Mouse (Mus musculus): ENCODE measurements around the gene Gm11492.

The Gm11492 gene

DNA sequence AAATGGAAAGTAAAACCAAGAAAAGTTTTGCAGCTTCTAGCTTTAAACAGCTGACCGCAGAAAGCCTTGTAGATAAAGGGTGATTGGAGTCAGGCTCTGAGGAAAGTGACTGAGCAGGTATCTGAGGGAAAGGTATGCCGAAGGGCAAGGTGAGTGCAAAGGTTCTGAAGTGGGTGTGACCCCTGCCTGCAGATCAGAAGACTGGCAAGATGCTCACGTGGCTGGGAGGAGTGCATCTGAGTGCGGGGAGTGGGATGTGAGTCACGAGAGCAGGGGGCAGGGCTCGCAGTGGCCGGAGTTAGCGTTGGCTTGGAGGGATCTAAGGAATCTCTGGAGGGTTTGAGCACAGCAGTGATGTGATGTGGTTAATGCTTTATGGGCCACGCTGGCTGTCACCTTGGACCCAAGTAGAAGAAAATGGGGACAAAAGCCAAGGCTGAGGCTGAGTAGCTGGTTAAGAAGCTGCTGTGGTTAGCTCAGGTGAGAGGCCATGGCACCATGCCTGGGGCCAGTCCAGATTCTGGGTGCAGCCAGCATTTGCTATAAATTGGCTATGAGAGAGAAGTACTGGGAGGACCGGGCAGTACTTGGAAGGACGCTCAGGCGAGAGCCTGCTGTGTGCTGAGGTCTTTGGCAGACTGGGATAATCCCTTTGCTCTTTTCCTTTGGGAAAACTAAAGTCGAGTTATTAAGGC, 33.1 kb downstream of the Gm11492 start:
- DNase-seq (ENCODE audit: low spot score) = no peak

DNA sequence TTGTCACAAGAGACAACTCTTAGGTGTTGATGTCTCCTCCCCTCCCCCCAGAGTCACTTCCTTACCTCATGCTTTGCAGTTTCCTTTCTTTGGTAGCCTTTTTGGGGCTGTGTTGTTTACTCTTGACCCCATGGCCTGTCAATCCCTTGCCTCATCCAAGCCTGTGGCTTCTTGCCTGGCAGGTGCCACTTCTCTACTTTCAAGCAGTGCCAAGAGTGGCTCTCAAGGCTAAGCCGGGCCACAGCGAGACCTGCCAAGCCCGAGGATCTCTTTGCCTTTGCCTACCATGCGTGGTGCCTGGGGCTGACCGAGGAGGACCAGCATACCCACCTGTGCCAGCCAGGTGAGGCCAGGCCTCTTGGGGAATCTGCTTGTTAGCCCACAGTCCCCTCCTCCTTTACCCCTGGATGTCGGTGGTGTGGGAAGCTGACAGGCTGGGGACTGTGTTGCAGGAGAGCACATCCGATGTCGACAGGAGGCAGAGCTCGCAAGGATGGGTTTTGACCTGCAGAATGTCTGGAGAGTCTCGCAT, 33.9 kb downstream of the Gm11492 start:
- DNase-seq (ENCODE audit: low spot score) = no peak

DNA sequence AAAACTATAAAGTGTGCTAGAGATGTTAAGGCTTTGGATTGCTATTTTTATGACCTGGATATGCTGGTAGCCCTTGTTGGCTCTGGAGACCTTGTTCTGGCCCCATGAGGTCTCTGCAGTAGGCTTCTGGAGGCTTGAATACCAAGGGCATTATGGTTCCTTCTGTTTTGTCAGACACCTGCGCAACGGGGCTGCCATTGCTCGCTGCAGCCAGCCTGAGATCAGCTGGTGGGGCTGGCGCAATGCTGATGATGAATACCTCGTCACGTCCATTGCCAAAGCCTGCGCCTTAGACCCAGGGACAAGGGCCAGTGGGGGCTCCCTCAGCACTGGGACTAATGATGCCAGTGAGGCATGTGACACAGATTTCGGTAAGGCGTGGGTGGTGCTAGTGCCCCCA, 35.8 kb downstream of the Gm11492 start:
- no peak for DNase-seq (ENCODE audit: low spot score)

DNA sequence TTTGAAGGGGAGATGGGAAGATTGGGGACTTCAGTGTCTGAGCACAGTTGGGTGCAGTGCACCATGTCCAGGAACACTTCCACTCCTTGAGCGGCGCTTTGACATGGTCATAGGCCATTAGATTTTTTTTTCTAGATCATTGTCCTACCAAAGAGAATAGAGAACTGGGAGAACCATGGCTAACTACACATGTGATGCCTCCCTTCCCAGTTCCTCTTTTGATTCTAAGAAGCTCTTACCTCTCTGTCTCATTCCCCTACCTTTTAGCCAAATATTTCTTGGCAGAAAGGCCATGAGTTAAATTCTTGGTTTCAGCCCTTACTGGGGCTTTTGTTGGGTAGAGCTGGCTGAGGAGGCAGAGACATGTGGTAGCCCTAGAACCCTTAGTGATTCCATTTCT, 37.1 kb downstream of the Gm11492 start:
- no peak for DNase-seq (ENCODE audit: low spot score)

DNA sequence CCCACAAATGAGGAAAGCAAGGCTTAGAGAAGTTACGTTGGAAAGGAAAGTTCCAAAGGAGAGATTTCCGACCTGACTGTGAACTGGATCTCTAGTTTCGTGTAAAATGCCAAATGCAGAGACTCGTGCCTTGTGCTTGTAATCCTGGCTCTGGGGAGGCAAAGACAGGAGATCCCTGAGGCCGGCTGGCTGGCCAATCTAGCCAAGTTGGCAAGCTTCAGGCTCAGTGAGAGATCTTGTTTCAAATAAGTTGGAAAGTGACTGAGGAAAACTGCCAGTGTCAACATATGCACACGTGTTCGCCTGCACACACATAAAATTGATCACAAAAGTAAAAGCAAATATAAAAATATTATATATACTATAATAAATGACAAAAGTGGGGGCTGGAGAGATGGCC, 42.8 kb downstream of the Gm11492 start:
- DNase-seq (ENCODE audit: low spot score) = no peak

DNA sequence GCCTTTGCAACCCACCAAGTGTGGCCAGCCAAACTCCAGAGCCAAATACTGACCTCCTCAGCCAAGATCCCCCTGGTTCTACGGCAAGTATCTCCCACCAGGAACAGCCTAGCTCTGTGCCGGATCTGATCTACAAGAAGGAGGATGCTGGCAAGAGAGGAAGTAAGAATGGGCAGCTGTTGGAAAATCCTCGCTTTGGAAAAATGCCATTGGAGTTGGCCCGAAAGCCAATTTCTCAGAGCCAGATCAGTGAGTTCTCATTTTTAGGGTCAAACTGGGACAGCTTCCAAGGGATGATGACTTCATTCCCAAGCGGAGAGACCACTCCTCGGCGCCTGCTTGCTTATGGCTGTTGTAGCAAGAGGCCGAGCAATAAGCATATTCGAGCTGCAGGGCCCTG, 45.1 kb downstream of the Gm11492 start:
- no peak for DNase-seq (ENCODE audit: low spot score)

DNA sequence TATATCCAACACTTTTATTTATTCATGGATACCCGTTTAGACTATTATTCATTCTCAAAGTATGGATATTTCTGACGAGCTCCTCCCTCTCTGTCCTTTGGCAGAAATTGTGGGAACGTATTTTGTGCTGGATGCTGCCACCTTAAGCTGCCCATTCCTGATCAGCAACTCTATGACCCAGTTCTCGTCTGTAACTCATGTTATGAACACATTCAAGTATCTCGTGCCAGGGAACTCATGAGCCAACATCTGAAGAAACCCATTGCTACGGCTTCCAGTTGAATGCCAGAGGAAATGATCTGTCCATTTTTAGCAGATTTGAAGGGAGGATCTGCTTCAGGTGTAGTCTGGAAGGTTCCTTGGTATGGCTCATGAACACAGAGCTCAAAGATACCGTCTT, 47.5 kb downstream of the Gm11492 start:
- DNase-seq (ENCODE audit: low spot score) = no peak

DNA sequence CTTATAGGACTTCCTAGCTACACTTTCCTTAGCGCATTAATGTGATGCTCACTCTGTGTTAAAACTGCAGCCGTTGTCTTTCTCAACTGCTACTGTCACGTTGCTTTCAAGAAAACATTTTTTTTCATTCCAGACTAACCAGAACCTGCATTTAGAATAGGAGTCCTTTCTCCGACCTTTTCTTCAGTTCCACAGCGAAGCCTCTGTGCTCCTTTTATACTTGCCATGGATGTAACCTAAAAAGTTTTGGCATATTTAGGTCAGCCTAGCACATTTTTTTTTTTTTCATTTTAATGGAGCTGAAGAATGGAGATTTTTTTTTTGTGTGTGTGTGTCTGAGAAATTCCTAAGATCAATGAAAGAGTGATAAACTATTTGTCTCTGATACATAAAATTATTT, 49.1 kb downstream of the Gm11492 start:
- DNase-seq (ENCODE audit: low spot score) = no peak

DNA sequence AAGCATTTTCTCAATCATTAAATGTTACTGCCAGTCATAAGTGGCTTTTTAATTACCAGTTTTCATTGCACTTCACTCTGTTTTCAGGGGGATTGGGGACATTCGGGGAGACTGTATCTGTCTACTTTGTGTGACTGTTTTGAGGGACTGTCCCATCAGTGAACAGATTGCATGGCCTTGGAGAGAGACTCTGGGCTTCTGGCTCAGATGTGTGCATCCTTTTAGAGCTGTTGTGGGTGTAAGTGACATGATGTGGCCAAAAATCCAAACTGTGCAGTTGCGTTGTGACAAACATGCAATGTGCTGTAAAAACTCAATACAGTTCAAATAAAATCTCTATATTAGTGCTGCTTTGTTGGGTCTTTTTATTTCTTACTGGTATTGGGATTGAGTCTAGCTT, 49.5 kb downstream of the Gm11492 start:
- no peak for DNase-seq (ENCODE audit: low spot score)

DNA sequence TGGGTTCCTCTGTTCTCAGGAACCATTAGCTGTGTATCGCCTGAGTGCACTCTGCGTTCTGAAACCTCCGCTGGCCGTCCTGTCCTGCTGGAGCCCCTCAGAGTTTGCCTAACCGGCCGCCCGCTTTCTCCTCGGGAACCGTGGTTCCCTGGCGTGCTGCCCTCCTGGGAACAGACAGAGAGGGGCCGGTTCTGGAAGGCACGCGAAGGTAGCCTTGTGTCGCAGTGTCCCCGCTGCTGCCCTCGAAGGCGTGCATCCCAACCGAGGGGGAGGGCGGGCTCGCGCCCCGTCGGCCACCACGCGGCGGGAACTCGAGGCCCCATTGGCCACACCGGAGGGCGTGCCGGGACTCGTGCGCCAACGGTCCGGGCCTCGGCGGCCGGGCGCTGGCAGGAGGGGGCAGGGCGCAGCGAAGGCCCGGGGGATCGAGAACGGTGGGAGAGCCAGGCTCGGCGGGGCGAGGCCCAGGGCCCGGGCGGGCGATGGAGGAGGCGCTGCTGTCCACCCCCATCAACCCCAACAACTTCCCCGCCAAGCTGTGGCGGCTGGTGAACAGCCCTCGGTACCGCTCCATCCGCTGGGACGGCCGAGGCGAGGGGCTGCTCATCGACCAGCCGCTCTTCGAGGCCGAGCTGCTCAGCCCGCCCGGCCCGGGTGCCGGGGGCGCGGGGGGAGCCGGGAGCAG, 50.5 kb downstream of the Gm11492 start, which contains the start of gene Hsf5:
Gene Hsf5 (plus strand): TSS at position 375 of the 685 bp plus-strand sequence.
- no peak for DNase-seq (ENCODE audit: low spot score)

DNA sequence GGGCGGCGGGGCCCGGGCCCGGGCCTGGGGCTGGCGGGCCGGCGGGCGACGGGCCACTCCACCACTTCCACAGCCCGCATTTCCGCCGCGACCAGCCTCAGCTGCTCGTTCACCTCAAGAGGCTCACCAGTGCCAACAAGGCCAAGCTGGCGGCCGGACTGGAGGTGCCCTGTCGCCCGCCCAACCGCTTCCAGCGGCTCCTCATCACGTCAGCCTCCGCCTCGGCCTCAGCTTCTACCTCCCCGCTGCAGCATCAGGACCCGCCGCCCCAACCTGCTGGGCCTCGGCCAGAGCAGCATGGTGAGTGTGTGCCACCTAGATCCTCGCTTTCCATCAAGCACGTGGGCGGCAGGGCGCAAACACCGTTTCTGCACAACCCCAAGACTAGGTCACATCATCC, 51.2 kb downstream of the Gm11492 start:
- no peak for DNase-seq (ENCODE audit: low spot score)

Data from c-Kit-positive CD71-positive TER-119-positive erythroid progenitor cells, embryonic 14.5 days (primary cell).